10 mouse cellular contexts compared by ENCODE assay signal in the genomic region with DNA sequence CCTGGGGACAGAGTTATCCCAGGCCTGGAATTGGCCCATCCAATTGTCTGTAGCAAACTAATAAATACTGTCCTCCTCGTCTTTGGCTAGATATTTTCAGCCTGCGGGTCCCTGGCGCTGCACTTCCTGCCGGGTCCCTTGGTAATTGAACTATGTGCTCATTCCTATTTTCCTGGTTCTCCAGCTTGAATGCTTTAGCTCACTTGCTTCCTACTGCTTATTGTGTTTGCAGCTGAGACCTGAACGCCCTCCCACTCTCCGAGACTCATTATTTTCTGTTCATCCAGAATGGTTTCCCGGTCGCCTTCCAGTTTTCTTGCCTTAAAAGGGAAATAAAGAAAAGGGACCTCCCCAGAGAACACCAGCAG.
DNase-seq lines count a peak whose midpoint lies in the region; ATAC-seq and TF ChIP-seq lines count a peak whose summit lies in the region.
"Had no signal": no experiment of that assay in that cellular context is flagged by ENCODE, and none has a peak within 500 bp of the region (broad histone marks: within the 10 kb centered on the region; RNA-seq: fewer than 3 reads in every experiment).

No protein-coding gene starts in this region.

- no peaks in the 10 kb centered on the region for H3K27me3 ChIP-seq in lung, embryonic 14.5 days (ENCODE audit: insufficient read depth, low read length)
- H3K27me3 ChIP-seq in forebrain, embryonic 14.5 days (replicated peaks; ENCODE audit: control insufficient read depth, insufficient read depth, low read length), result no peaks in the 10 kb centered on the region
- no peaks in the 10 kb centered on the region for H3K27me3 ChIP-seq in hindbrain, embryonic 14.5 days (ENCODE audit: control insufficient read depth, insufficient read depth, low read length)
- no peaks in the 10 kb centered on the region for H3K27me3 ChIP-seq in myocyte (ENCODE audit: control insufficient read depth, insufficient read depth, insufficient read length)
- H3K27me3 ChIP-seq: megakaryocyte, embryonic 14.5 days; Patski had no signal

- no peak for ATAC-seq in lung, embryonic 14.5 days (ENCODE audit: insufficient read depth)
- no peak for ATAC-seq in forebrain, embryonic 14.5 days
- ATAC-seq in hindbrain, embryonic 14.5 days (ENCODE audit: low FRiP score), result no peak
- ATAC-seq: Patski had no signal

- no peak for TF ChIP-seq POLR2A in myocyte (IDR thresholded peaks at IDR 0.05; ENCODE audit: insufficient read length, low read depth)

- intact Hi-C loops in left cerebral cortex, postnatal 36 days (cut with DNase I), result no loop called here

- H3K4me3 ChIP-seq in lung, embryonic 14.5 days (ENCODE audit: low read depth, low read length), result no peak overlapping the region
- no peak overlapping the region for H3K4me3 ChIP-seq in forebrain, embryonic 14.5 days (ENCODE audit: low read depth, low read length)
- H3K4me3 ChIP-seq in hindbrain, embryonic 14.5 days (replicated peaks; ENCODE audit: low read length), result no peak overlapping the region
- H3K4me3 ChIP-seq in myocyte, result no peak overlapping the region
- H3K4me3 ChIP-seq: megakaryocyte, embryonic 14.5 days had no signal

- H3K79me2 ChIP-seq in myocyte (ENCODE audit: control insufficient read depth, insufficient read depth), result no peaks in the 10 kb centered on the region

- no peak for TF ChIP-seq CTCF in lung, embryonic 14.5 days (IDR thresholded peaks at IDR 0.05; ENCODE audit: low read depth)

- WGBS in lung, embryonic 14.5 days, result 58% methylated on average over 8 of the region's 8 CpGs
- WGBS in forebrain, embryonic 14.5 days, result 8% methylated on average over 8 of the region's 8 CpGs
- WGBS in hindbrain, embryonic 14.5 days, result 29% methylated on average over 8 of the region's 8 CpGs

- peak; percentile 27 for DNase-seq in lung, embryonic 14.5 days
- no peak for DNase-seq in lung, postnatal 36 days
- DNase-seq in forebrain, embryonic 14.5 days (ENCODE audit: low spot score), result peak; percentile 37
- no peak for DNase-seq in hindbrain, embryonic 14.5 days (ENCODE audit: low spot score)
- DNase-seq in left cerebral cortex, postnatal 36 days (ENCODE audit: low spot score in 2 of 2), result no peak
- DNase-seq in right cerebral cortex, postnatal 36 days (ENCODE audit: low spot score in 2 of 2), result no peak
- DNase-seq: right cerebral cortex, postnatal 4 days had no signal

- H3K36me3 ChIP-seq in lung, embryonic 14.5 days (ENCODE audit: insufficient read depth), result no peaks in the 10 kb centered on the region
- no peaks in the 10 kb centered on the region for H3K36me3 ChIP-seq in forebrain, embryonic 14.5 days (ENCODE audit: control insufficient read depth, insufficient read depth, low read length)
- no peaks in the 10 kb centered on the region for H3K36me3 ChIP-seq in hindbrain, embryonic 14.5 days (replicated peaks; ENCODE audit: control insufficient read depth, insufficient read depth)
- H3K36me3 ChIP-seq in myocyte (ENCODE audit: control insufficient read depth, insufficient read depth), result no peaks in the 10 kb centered on the region

- no peak overlapping the region for H3K9ac ChIP-seq in lung, embryonic 14.5 days
- no peak overlapping the region for H3K9ac ChIP-seq in forebrain, embryonic 14.5 days (ENCODE audit: low read length)
- no peak overlapping the region for H3K9ac ChIP-seq in hindbrain, embryonic 14.5 days

- H3K9me3 ChIP-seq in lung, embryonic 14.5 days (ENCODE audit: low read depth, low read length), result no peaks in the 10 kb centered on the region
- no peaks in the 10 kb centered on the region for H3K9me3 ChIP-seq in forebrain, embryonic 14.5 days (replicated peaks; ENCODE audit: control insufficient read depth, low read length)
- H3K9me3 ChIP-seq in hindbrain, embryonic 14.5 days (ENCODE audit: control insufficient read depth, low read length), result no peaks in the 10 kb centered on the region
- H3K9me3 ChIP-seq: megakaryocyte, embryonic 14.5 days had no signal

- H3K27ac ChIP-seq in lung, embryonic 14.5 days (ENCODE audit: low read depth), result peak overlapping the region; percentile 10; the same call in 1 of the 2 replicates
- no peak overlapping the region for H3K27ac ChIP-seq in forebrain, embryonic 14.5 days (ENCODE audit: low read depth, low read length)
- peak overlapping the region; percentile 57 for H3K27ac ChIP-seq in hindbrain, embryonic 14.5 days

- no peak overlapping the region for H3ac ChIP-seq in myocyte (ENCODE audit: control insufficient read depth, insufficient read length)

- H3K4me2 ChIP-seq in lung, embryonic 14.5 days, result no peak overlapping the region
- peak overlapping the region; percentile 11; the same call in 1 of the 2 replicates for H3K4me2 ChIP-seq in forebrain, embryonic 14.5 days (ENCODE audit: low read length)
- no peak overlapping the region for H3K4me2 ChIP-seq in hindbrain, embryonic 14.5 days (replicated peaks)
- H3K4me2 ChIP-seq in myocyte (ENCODE audit: low read depth), result peak overlapping the region; percentile 56

- 0 out of 2 replicates have a peak, but pooled peaks cover 6% of the 10 kb centered on the region for H3K4me1 ChIP-seq in lung, embryonic 14.5 days (ENCODE audit: insufficient read depth)
- peaks cover 20% of the 10 kb centered on the region; the same call in 1 of the 2 replicates for H3K4me1 ChIP-seq in forebrain, embryonic 14.5 days (ENCODE audit: control insufficient read depth, insufficient read depth, low read length)
- peaks cover 6% of the 10 kb centered on the region for H3K4me1 ChIP-seq in hindbrain, embryonic 14.5 days (replicated peaks; ENCODE audit: control insufficient read depth, insufficient read depth, low read length)

TF ChIP-seq in myocyte, 11 proteins besides CTCF, POLR2A, EP300 and RAD21:
- no peak for TF ChIP-seq SRF (IDR thresholded peaks at IDR 0.05; ENCODE audit: control insufficient read depth, insufficient read length, low read depth)
- TF ChIP-seq MYOD1 (IDR thresholded peaks at IDR 0.05; ENCODE audit: control insufficient read depth in 1 of 3, insufficient read length in 2 of 3, low read depth in 2 of 3), result peak in 1 of 3 experiments; percentile 0

Comparison
In these comparisons a context has a peak if more than half of its experiments do, and no peak if none do; other contexts are left out.
1. DNase-seq: peak in lung, embryonic 14.5 days (single experiment) and forebrain, embryonic 14.5 days (single experiment); none in lung, postnatal 36 days (single experiment), hindbrain, embryonic 14.5 days (single experiment), left cerebral cortex, postnatal 36 days (0 of 2) and right cerebral cortex, postnatal 36 days (0 of 2).
2. H3K4me2 ChIP-seq: peak in forebrain, embryonic 14.5 days (single experiment) and myocyte (single experiment); none in lung, embryonic 14.5 days (single experiment) and hindbrain, embryonic 14.5 days (single experiment).